Mouse (Mus musculus): ENCODE measurements around the gene Pcyt1a. TPM values are rescaled to one million over a fixed set of nuclear protein-coding genes. Genes with fewer than 3 reads are reported as not detected.

Pcyt1a gene
- polyA plus RNA-seq, 1 experiment from 2014 or later = 48.7 TPM

GRCm38 (mm10) chr16:32395679-32396540, 34.8 kb upstream of the Pcyt1a start:
- 55% methylated on average over 6 of the region's 6 CpGs for WGBS
- H3K27ac ChIP-seq (replicated peaks in 1 of 2; ENCODE audit: control insufficient read depth in 1 of 2, insufficient read depth in 1 of 2, low read depth in 2 of 2, low read length in 2 of 2) = peak overlapping the region; percentile 44 to 52; a peak in 2 of 4 replicates
- ATAC-seq (ENCODE audit: insufficient number of reproducible peaks, insufficient read depth, low FRiP score, low read depth) = no peak

GRCm38 (mm10) chr16:32396541-32396835, 34.2 kb upstream of the Pcyt1a start:
- H3K27me3 ChIP-seq (ENCODE audit: control insufficient read depth, insufficient read depth, low read length) = no peaks in the 10 kb centered on the region
- no peak overlapping the region for H3K4me3 ChIP-seq (ENCODE audit: control insufficient read depth in 1 of 2, insufficient read depth in 1 of 2, low read depth in 1 of 2, low read length in 2 of 2)
- no peaks in the 10 kb centered on the region for H3K9me3 ChIP-seq (ENCODE audit: control insufficient read depth, low read length)
- peak overlapping the region; percentile 44 to 52; a peak in 3 of 4 replicates for H3K27ac ChIP-seq (replicated peaks in 1 of 2; ENCODE audit: control insufficient read depth in 1 of 2, insufficient read depth in 1 of 2, low read depth in 2 of 2, low read length in 2 of 2)
- H3K4me2 ChIP-seq (ENCODE audit: low read length) = no peak overlapping the region
- H3K4me1 ChIP-seq (ENCODE audit: control insufficient read depth in 2 of 2, insufficient read depth in 2 of 2, low read length in 2 of 2) = no peaks in the 10 kb centered on the region; a peak in 1 of 4 replicates
- H3K36me3 ChIP-seq (ENCODE audit: control insufficient read depth, insufficient read depth, low read length) = peaks cover 11% of the 10 kb centered on the region
- WGBS = 45% methylated on average over 3 of the region's 3 CpGs
- ATAC-seq (ENCODE audit: insufficient number of reproducible peaks, insufficient read depth, low FRiP score, low read depth) = no peak
- H3K9ac ChIP-seq (ENCODE audit: low read length) = no peak overlapping the region

More at GRCm38 (mm10) chr16:32395679-32396540, 34.8 kb upstream of the Pcyt1a start:
- Histone ChIP-seq H3K9ac (ENCODE audit: low read length) (no peak overlapping the region), H3K4me2 (ENCODE audit: low read length) (no peak overlapping the region), H3K4me1 (ENCODE audit: control insufficient read depth in 2 of 2, insufficient read depth in 2 of 2, low read length in 2 of 2) (no peaks in the 10 kb centered on the region; a peak in 1 of 4 replicates), H3K4me3 (ENCODE audit: control insufficient read depth in 1 of 2, insufficient read depth in 1 of 2, low read depth in 1 of 2, low read length in 2 of 2) (no peak overlapping the region), H3K36me3 (ENCODE audit: control insufficient read depth, insufficient read depth, low read length) (peaks cover 17% of the 10 kb centered on the region), H3K27me3 (ENCODE audit: control insufficient read depth, insufficient read depth, low read length) (no peaks in the 10 kb centered on the region), H3K9me3 (ENCODE audit: control insufficient read depth, low read length) (no peaks in the 10 kb centered on the region)

- ATAC-seq (ENCODE audit: insufficient number of reproducible peaks, insufficient read depth, low FRiP score, low read depth) = no peak
- Histone ChIP-seq H3K9ac (ENCODE audit: low read length) (no peak overlapping the region), H3K9me3 (ENCODE audit: control insufficient read depth, low read length) (no peaks in the 10 kb centered on the region), H3K27ac (replicated peaks in 1 of 2; ENCODE audit: control insufficient read depth in 1 of 2, insufficient read depth in 1 of 2, low read depth in 2 of 2, low read length in 2 of 2) (no peak overlapping the region), H3K4me1 (ENCODE audit: control insufficient read depth in 2 of 2, insufficient read depth in 2 of 2, low read length in 2 of 2) (no peaks in the 10 kb centered on the region; a peak in 2 of 4 replicates), H3K4me2 (ENCODE audit: low read length) (no peak overlapping the region), H3K27me3 (ENCODE audit: control insufficient read depth, insufficient read depth, low read length) (no peaks in the 10 kb centered on the region), H3K4me3 (ENCODE audit: control insufficient read depth in 1 of 2, insufficient read depth in 1 of 2, low read depth in 1 of 2, low read length in 2 of 2) (no peak overlapping the region), H3K36me3 (ENCODE audit: control insufficient read depth, insufficient read depth, low read length) (peaks cover 2% of the 10 kb centered on the region)
- WGBS = 77% methylated on average over 3 of the region's 3 CpGs
Measured at GRCm38 (mm10) chr16:32398206-32398605, 32.5 kb upstream of the Pcyt1a start.

GRCm38 (mm10) chr16:32400267-32400666, 30.5 kb upstream of the Pcyt1a start, which contains the start of gene Tm4sf19:
Tm4sf19 (plus strand) TSS chr16:32400506.
- Histone ChIP-seq H3K36me3 (ENCODE audit: control insufficient read depth, insufficient read depth, low read length) (no peaks in the 10 kb centered on the region), H3K27me3 (ENCODE audit: control insufficient read depth, insufficient read depth, low read length) (no peaks in the 10 kb centered on the region), H3K4me3 (ENCODE audit: control insufficient read depth in 1 of 2, insufficient read depth in 1 of 2, low read depth in 1 of 2, low read length in 2 of 2) (no peak within 1 kb of the TSS), H3K4me1 (ENCODE audit: control insufficient read depth in 2 of 2, insufficient read depth in 2 of 2, low read length in 2 of 2) (no peaks in the 10 kb centered on the region; a peak in 2 of 4 replicates), H3K27ac (replicated peaks in 1 of 2; ENCODE audit: control insufficient read depth in 1 of 2, insufficient read depth in 1 of 2, low read depth in 2 of 2, low read length in 2 of 2) (no peak within 1 kb of the TSS), H3K9ac (ENCODE audit: low read length) (no peak within 1 kb of the TSS), H3K9me3 (ENCODE audit: control insufficient read depth, low read length) (no peaks in the 10 kb centered on the region), H3K4me2 (ENCODE audit: low read length) (no peak within 1 kb of the TSS)
- no peak for ATAC-seq (ENCODE audit: insufficient number of reproducible peaks, insufficient read depth, low FRiP score, low read depth)
- 76% methylated on average over 7 of the region's 7 CpGs for WGBS

- WGBS = 75% methylated on average over 9 of the region's 9 CpGs
- no peaks in the 10 kb centered on the region for H3K36me3 ChIP-seq (ENCODE audit: control insufficient read depth, insufficient read depth, low read length)
- no peak overlapping the region for H3K9ac ChIP-seq (ENCODE audit: low read length)
- ATAC-seq (ENCODE audit: insufficient number of reproducible peaks, insufficient read depth, low FRiP score, low read depth) = no peak
- no peak overlapping the region for H3K27ac ChIP-seq (replicated peaks in 1 of 2; ENCODE audit: control insufficient read depth in 1 of 2, insufficient read depth in 1 of 2, low read depth in 2 of 2, low read length in 2 of 2)
- H3K4me3 ChIP-seq (ENCODE audit: control insufficient read depth in 1 of 2, insufficient read depth in 1 of 2, low read depth in 1 of 2, low read length in 2 of 2) = no peak overlapping the region
- H3K27me3 ChIP-seq (ENCODE audit: control insufficient read depth, insufficient read depth, low read length) = no peaks in the 10 kb centered on the region
- H3K9me3 ChIP-seq (ENCODE audit: control insufficient read depth, low read length) = no peaks in the 10 kb centered on the region
- no peak overlapping the region for H3K4me2 ChIP-seq (ENCODE audit: low read length)
- no peaks in the 10 kb centered on the region; a peak in 2 of 4 replicates for H3K4me1 ChIP-seq (ENCODE audit: control insufficient read depth in 2 of 2, insufficient read depth in 2 of 2, low read length in 2 of 2)
Measured at GRCm38 (mm10) chr16:32401335-32401965, 29.3 kb upstream of the Pcyt1a start.

GRCm38 (mm10) chr16:32402818-32403217, 27.9 kb upstream of the Pcyt1a start:
- Histone ChIP-seq H3K36me3 (ENCODE audit: control insufficient read depth, insufficient read depth, low read length) (no peaks in the 10 kb centered on the region), H3K27me3 (ENCODE audit: control insufficient read depth, insufficient read depth, low read length) (no peaks in the 10 kb centered on the region), H3K4me2 (ENCODE audit: low read length) (no peak overlapping the region), H3K9ac (ENCODE audit: low read length) (no peak overlapping the region), H3K9me3 (ENCODE audit: control insufficient read depth, low read length) (no peaks in the 10 kb centered on the region), H3K4me3 (ENCODE audit: control insufficient read depth in 1 of 2, insufficient read depth in 1 of 2, low read depth in 1 of 2, low read length in 2 of 2) (no peak overlapping the region), H3K4me1 (ENCODE audit: control insufficient read depth in 2 of 2, insufficient read depth in 2 of 2, low read length in 2 of 2) (no peaks in the 10 kb centered on the region; a peak in 1 of 4 replicates), H3K27ac (replicated peaks in 1 of 2; ENCODE audit: control insufficient read depth in 1 of 2, insufficient read depth in 1 of 2, low read depth in 2 of 2, low read length in 2 of 2) (no peak overlapping the region)
- 75% methylated on average over 3 of the region's 3 CpGs for WGBS
- no peak for ATAC-seq (ENCODE audit: insufficient number of reproducible peaks, insufficient read depth, low FRiP score, low read depth)

GRCm38 (mm10) chr16:32405716-32406115, 25.0 kb upstream of the Pcyt1a start:
- no peak overlapping the region for H3K9ac ChIP-seq (ENCODE audit: low read length)
- H3K4me2 ChIP-seq (ENCODE audit: low read length) = no peak overlapping the region
- no peaks in the 10 kb centered on the region for H3K36me3 ChIP-seq (ENCODE audit: control insufficient read depth, insufficient read depth, low read length)
- WGBS = 91% methylated on average over 9 of the region's 9 CpGs
- no peaks in the 10 kb centered on the region; a peak in 1 of 4 replicates for H3K4me1 ChIP-seq (ENCODE audit: control insufficient read depth in 2 of 2, insufficient read depth in 2 of 2, low read length in 2 of 2)
- H3K27me3 ChIP-seq (ENCODE audit: control insufficient read depth, insufficient read depth, low read length) = no peaks in the 10 kb centered on the region
- no peak overlapping the region for H3K27ac ChIP-seq (replicated peaks in 1 of 2; ENCODE audit: control insufficient read depth in 1 of 2, insufficient read depth in 1 of 2, low read depth in 2 of 2, low read length in 2 of 2)
- ATAC-seq (ENCODE audit: insufficient number of reproducible peaks, insufficient read depth, low FRiP score, low read depth) = no peak
- no peak overlapping the region for H3K4me3 ChIP-seq (ENCODE audit: control insufficient read depth in 1 of 2, insufficient read depth in 1 of 2, low read depth in 1 of 2, low read length in 2 of 2)
- H3K9me3 ChIP-seq (ENCODE audit: control insufficient read depth, low read length) = no peaks in the 10 kb centered on the region
